23 mouse cellular contexts compared by ENCODE assay signal in genomic region chr7:67755366-67755765, GRCm38 (mm10). TPM values are rescaled to one million over a fixed set of nuclear protein-coding genes. Genes with fewer than 3 reads are reported as not detected.
A peak's percentile ranks its signal among the peaks of the same experiment; 100 is the strongest.
DNase-seq lines count a peak whose midpoint lies in the region; ATAC-seq and TF ChIP-seq lines count a peak whose summit lies in the region.
"Had no signal": no experiment of that assay in that cellular context is flagged by ENCODE, and none has a peak within 500 bp of the region (broad histone marks: within the 10 kb centered on the region; RNA-seq: fewer than 3 reads in every experiment).

No protein-coding gene starts in this region.

- no peak for ATAC-seq in liver, embryonic 11.5 days (replicated peaks; ENCODE audit: low FRiP score)
- no peak for ATAC-seq in stomach, postnatal 0 days (ENCODE audit: low FRiP score, low TSS enrichment)
- ATAC-seq: activated CD4-positive, CD25-positive, alpha-beta regulatory T cell, adult 4 months; CD4-positive, CD25-positive, alpha-beta regulatory T cell, adult 4 months; forebrain, embryonic 13.5 days; forebrain, embryonic 15.5 days; Patski had no signal

- peak; percentile 13 for DNase-seq in gastrocnemius, adult 2 months
- no peak for DNase-seq in gastrocnemius, adult 8-10 months (ENCODE audit: low spot score in 2 of 2)
- DNase-seq in liver, adult 2 months (ENCODE audit: extremely low read depth, low read depth, low spot score), result peak; percentile 18
- DNase-seq in liver, embryonic 11.5 days (ENCODE audit: low spot score), result no peak
- no peak for DNase-seq in stomach, postnatal 0 days (ENCODE audit: low spot score)
- DNase-seq: adrenal gland, adult 8-10 months; adrenal gland, postnatal 14 days; adrenal gland, postnatal 36 days; B cell, adult 2 months; cerebellum, adult 11-12 months; cerebellum, adult 2 months; cerebellum, adult 9-10 months; cerebellum, postnatal 10 days; cerebellum, postnatal 25 days had no signal

- peak overlapping the region; percentile 88 for H3K4me3 ChIP-seq in gastrocnemius, adult 2 months
- no peak overlapping the region for H3K4me3 ChIP-seq in liver, adult 2 months (ENCODE audit: insufficient read depth, low read depth, low read length)
- no peak overlapping the region for H3K4me3 ChIP-seq in liver, embryonic 11.5 days (ENCODE audit: low read depth, low read length)
- no peak overlapping the region; the same call in 1 of the 2 replicates for H3K4me3 ChIP-seq in stomach, postnatal 0 days (ENCODE audit: low read depth, low read length)
- H3K4me3 ChIP-seq: embryonic facial prominence, embryonic 10.5 days; embryonic facial prominence, embryonic 12.5 days; forebrain, embryonic 13.5 days; forebrain, embryonic 15.5 days had no signal

- intact Hi-C loops in gastrocnemius, adult 2 months (cut with DNase I), result loop anchor here (5.0 to 10.0 kb wide), 2 partner anchors 53 to 531 kb away; partner anchors contain the start of gene Lysmd4

- 76% methylated on average over 7 of the region's 7 CpGs for WGBS in liver, adult 2 months
- 78% methylated on average over 7 of the region's 7 CpGs for WGBS in liver, embryonic 11.5 days
- WGBS in stomach, postnatal 0 days, result 77% methylated on average over 7 of the region's 7 CpGs

- H3K36me3 ChIP-seq in liver, adult 2 months (ENCODE audit: control insufficient read depth, insufficient read depth, low read length), result no peaks in the 10 kb centered on the region
- H3K36me3 ChIP-seq in liver, embryonic 11.5 days (ENCODE audit: control insufficient read depth, insufficient read depth, low read length), result no peaks in the 10 kb centered on the region
- no peaks in the 10 kb centered on the region for H3K36me3 ChIP-seq in stomach, postnatal 0 days (ENCODE audit: control insufficient read depth, insufficient read depth, low read length)
- H3K36me3 ChIP-seq: embryonic facial prominence, embryonic 10.5 days; embryonic facial prominence, embryonic 12.5 days; forebrain, embryonic 15.5 days; G1E had no signal

- peak overlapping the region; percentile 96 for H3K27ac ChIP-seq in gastrocnemius, adult 2 months
- H3K27ac ChIP-seq in liver, adult 2 months (replicated peaks; ENCODE audit: insufficient read depth, low read depth, low read length), result no peak overlapping the region
- H3K27ac ChIP-seq in liver, embryonic 11.5 days (ENCODE audit: low read depth, low read length), result no peak overlapping the region
- no peak overlapping the region; the same call in 1 of the 2 replicates for H3K27ac ChIP-seq in stomach, postnatal 0 days (replicated peaks)
- H3K27ac ChIP-seq: embryonic facial prominence, embryonic 10.5 days; embryonic facial prominence, embryonic 12.5 days; forebrain, embryonic 13.5 days; forebrain, embryonic 15.5 days had no signal

- H3K4me1 ChIP-seq in liver, adult 2 months (ENCODE audit: control insufficient read depth, insufficient read depth, low read length), result peaks cover 7% of the 10 kb centered on the region
- H3K4me1 ChIP-seq in liver, embryonic 11.5 days (replicated peaks; ENCODE audit: control insufficient read depth, insufficient read depth, low read length), result no peaks in the 10 kb centered on the region; the same call in none of the 2 replicates
- H3K4me1 ChIP-seq in stomach, postnatal 0 days (replicated peaks; ENCODE audit: control insufficient read depth, insufficient read depth), result no peaks in the 10 kb centered on the region

- no peaks in the 10 kb centered on the region for H3K9me3 ChIP-seq in liver, embryonic 11.5 days (ENCODE audit: control insufficient read depth, low read length)
- no peaks in the 10 kb centered on the region for H3K9me3 ChIP-seq in stomach, postnatal 0 days (ENCODE audit: control insufficient read depth, low read length)
- H3K9me3 ChIP-seq: embryonic facial prominence, embryonic 10.5 days; embryonic facial prominence, embryonic 12.5 days; forebrain, embryonic 13.5 days; forebrain, embryonic 15.5 days had no signal

- no peaks in the 10 kb centered on the region for H3K79me2 ChIP-seq in liver, adult 2 months (ENCODE audit: control insufficient read depth, insufficient read depth, low read length)

- no peak for TF ChIP-seq EP300 in stomach, postnatal 0 days (optimal IDR thresholded peaks at IDR 0.05)

- TF ChIP-seq POLR2A in liver, adult 2 months (IDR thresholded peaks at IDR 0.05; ENCODE audit: extremely low read depth, insufficient read depth, low read length), result no peak

- TF ChIP-seq CTCF in gastrocnemius, adult 2 months (IDR thresholded peaks at IDR 0.05), result no peak
- TF ChIP-seq CTCF in liver, adult 2 months (IDR thresholded peaks at IDR 0.05; ENCODE audit: low read depth, low read length), result no peak
- no peak for TF ChIP-seq CTCF in stomach, postnatal 0 days (IDR thresholded peaks at IDR 0.05; ENCODE audit: low read depth)

- H3K4me2 ChIP-seq in liver, embryonic 11.5 days, result no peak overlapping the region
- H3K4me2 ChIP-seq in stomach, postnatal 0 days (replicated peaks; ENCODE audit: low read depth), result peak overlapping the region; percentile 31; the same call in 1 of the 2 replicates
- H3K4me2 ChIP-seq: embryonic facial prominence, embryonic 12.5 days; forebrain, embryonic 13.5 days; forebrain, embryonic 15.5 days had no signal

- no peak overlapping the region for H3K9ac ChIP-seq in liver, adult 2 months (ENCODE audit: low read depth, low read length)
- no peak overlapping the region for H3K9ac ChIP-seq in liver, embryonic 11.5 days (ENCODE audit: low read depth, low read length)
- H3K9ac ChIP-seq in stomach, postnatal 0 days (ENCODE audit: low read length), result no peak overlapping the region
- H3K9ac ChIP-seq: embryonic facial prominence, embryonic 12.5 days; forebrain, embryonic 13.5 days; forebrain, embryonic 15.5 days had no signal

- H3K27me3 ChIP-seq in liver, adult 2 months (ENCODE audit: control insufficient read depth, insufficient read depth, low read length), result peaks cover 4% of the 10 kb centered on the region; the same call in 1 of the 2 replicates
- H3K27me3 ChIP-seq in liver, embryonic 11.5 days (replicated peaks; ENCODE audit: control insufficient read depth, insufficient read depth, low read length), result peaks cover 30% of the 10 kb centered on the region
- H3K27me3 ChIP-seq in stomach, postnatal 0 days (ENCODE audit: control insufficient read depth, insufficient read depth, low read length), result no peaks in the 10 kb centered on the region
- H3K27me3 ChIP-seq: Patski had no signal

RNA-seq across cellular contexts. Expression of gene Synm, which starts 4.2 kb away (rescaled TPM):
- total RNA-seq in gastrocnemius, adult 2 months (2021), result 100 to 1,000 TPM; 235 to 336 TPM
- total RNA-seq in gastrocnemius, adult 8-10 months (2022), result 100 to 1,000 TPM; 268 to 577 (median 411) TPM
- total RNA-seq in liver, adult 2 months (2014; rRNA removed), result 0.37 and 0.40 TPM in 2 replicates
- 0.07 and 0.12 TPM in 2 replicates for polyA plus RNA-seq in liver, adult 2 months (2012; rRNA removed)
- 0.14 and 0.23 TPM in 2 replicates for polyA plus RNA-seq in liver, embryonic 11.5 days (2014; fragmentation: Nextera tagmentation; extraction: Ambion mirVana)
- 13.7 and 17.1 TPM in 2 replicates for polyA plus RNA-seq in stomach, postnatal 0 days (2015; fragmentation: Nextera tagmentation; extraction: Ambion mirVana)
- total RNA-seq: CH12.LX had no signal
- polyA plus RNA-seq: activated CD4-positive, CD25-positive, alpha-beta regulatory T cell, adult 4 months; CD4-positive, CD25-positive, alpha-beta regulatory T cell, adult 4 months; G1E had no signal

Comparison
In these comparisons a context has a peak if more than half of its experiments do, and no peak if none do; other contexts are left out.
1. DNase-seq: peak in gastrocnemius, adult 2 months (single experiment) and liver, adult 2 months (single experiment); none in gastrocnemius, adult 8-10 months (0 of 2), liver, embryonic 11.5 days (single experiment) and stomach, postnatal 0 days (single experiment).
2. RNA of gene Synm, which starts 4.2 kb away (total RNA-seq): 268 to 577 TPM in gastrocnemius, adult 8-10 months and 235 to 336 TPM in gastrocnemius, adult 2 months; 0.37 to 0.40 TPM in liver, adult 2 months; every median in the first group is over 100 times any median in the second.